Mouse (Mus musculus) kidney, adult 2 months (tissue): ENCODE results near the gene Smim24.

Experiments used
- CTCF ChIP-seq: fragments of 200-500 bp; conservative IDR thresholded peaks from 2 replicates; pipeline ENCODE4 v1.5.1; 2011; ENCODE audit warnings: low read depth, mild to moderate bottlenecking, control low read depth, low read length, moderate library complexity, mixed read lengths; ENCODE audit not compliant: insufficient read depth, insufficient read length
- POLR2A ChIP-seq: fragments of 200-500 bp; IDR thresholded peaks from one replicate; pipeline ENCODE4 v1.6.1; 2011; ENCODE audit warnings: low read depth, low read length, control low read depth

GRCm38 (mm10) chr10:81412586-81413309 is 19.9 kb downstream of the Smim24 start:
- TF ChIP-seq POLR2A (no peak), CTCF (no peak)
